Comparison of ENCODE assay signal across 8 mouse cellular contexts in the genomic region with DNA sequence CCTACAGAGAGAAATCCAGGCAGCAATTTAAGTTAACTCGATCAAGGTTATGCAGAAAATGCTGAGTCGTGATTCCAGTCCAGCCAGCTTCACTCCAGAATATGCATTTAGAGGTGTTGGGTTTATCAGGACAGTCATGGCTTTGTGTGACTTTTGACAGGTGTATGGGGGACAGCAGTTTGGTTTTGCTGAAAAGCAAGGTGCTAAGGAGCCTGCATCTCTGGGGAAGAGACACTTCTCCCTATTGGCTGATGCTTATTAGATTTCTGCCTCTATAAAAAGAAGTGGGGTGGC. TPM values are rescaled to one million over a fixed set of nuclear protein-coding genes. Genes with fewer than 3 reads are reported as not detected.
DNase-seq lines count a peak whose midpoint lies in the region; ATAC-seq lines count a peak whose summit lies in the region.

No protein-coding gene starts in this region.

- DNase-seq in kidney, postnatal 14 days = no peak
- DNase-seq in midbrain, embryonic 14.5 days = peak; percentile 33
- no peak for DNase-seq in layer of hippocampus, postnatal 25 days (ENCODE audit: extremely low spot score in 1 of 2, low spot score in 1 of 2)
- DNase-seq in urinary bladder, adult 2 months (ENCODE audit: low spot score) = no peak

- WGBS in kidney, embryonic 15.5 days = 4% methylated on average over 2 of the region's 2 CpGs
- 15% methylated on average over 2 of the region's 2 CpGs for WGBS in hindbrain, embryonic 12.5 days
- WGBS in midbrain, embryonic 14.5 days = 12% methylated on average over 2 of the region's 2 CpGs

- H3K4me1 ChIP-seq in kidney, embryonic 15.5 days = peaks cover 12% of the 10 kb centered on the region
- no peaks in the 10 kb centered on the region for H3K4me1 ChIP-seq in brown adipose tissue, adult 24 weeks (ENCODE audit: control insufficient read depth, insufficient read depth, insufficient read length, low read length)
- H3K4me1 ChIP-seq in hindbrain, embryonic 12.5 days = peaks cover 20% of the 10 kb centered on the region
- H3K4me1 ChIP-seq in midbrain, embryonic 14.5 days (ENCODE audit: control insufficient read depth, insufficient read depth, low read length) = peaks cover 21% of the 10 kb centered on the region

- no peaks in the 10 kb centered on the region for H3K36me3 ChIP-seq in kidney, embryonic 15.5 days
- H3K36me3 ChIP-seq in hindbrain, embryonic 12.5 days = no peaks in the 10 kb centered on the region
- H3K36me3 ChIP-seq in midbrain, embryonic 14.5 days (ENCODE audit: control insufficient read depth, insufficient read depth, low read length) = no peaks in the 10 kb centered on the region

- no peaks in the 10 kb centered on the region for H3K9me3 ChIP-seq in kidney, embryonic 15.5 days (replicated peaks)
- no peaks in the 10 kb centered on the region for H3K9me3 ChIP-seq in hindbrain, embryonic 12.5 days (replicated peaks)
- H3K9me3 ChIP-seq in midbrain, embryonic 14.5 days (ENCODE audit: control insufficient read depth, low read length) = no peaks in the 10 kb centered on the region

- H3K9ac ChIP-seq in kidney, embryonic 15.5 days = peak overlapping the region; percentile 95
- H3K9ac ChIP-seq in hindbrain, embryonic 12.5 days = peak overlapping the region; percentile 94
- peak overlapping the region; percentile 86; the same call in 1 of the 2 replicates for H3K9ac ChIP-seq in midbrain, embryonic 14.5 days (replicated peaks; ENCODE audit: low read length)

- H3K4me2 ChIP-seq in kidney, embryonic 15.5 days = peak overlapping the region; percentile 96
- peak overlapping the region; percentile 100 for H3K4me2 ChIP-seq in hindbrain, embryonic 12.5 days (replicated peaks)
- H3K4me2 ChIP-seq in midbrain, embryonic 14.5 days (ENCODE audit: low read length) = peak overlapping the region; percentile 97

- H3K27me3 ChIP-seq in kidney, embryonic 15.5 days = no peaks in the 10 kb centered on the region
- no peaks in the 10 kb centered on the region for H3K27me3 ChIP-seq in hindbrain, embryonic 12.5 days
- no peaks in the 10 kb centered on the region for H3K27me3 ChIP-seq in midbrain, embryonic 14.5 days (ENCODE audit: control insufficient read depth, insufficient read depth, low read length)

- peak overlapping the region; percentile 98 for H3K4me3 ChIP-seq in kidney, embryonic 15.5 days (replicated peaks)
- H3K4me3 ChIP-seq in brown adipose tissue, adult 24 weeks (ENCODE audit: insufficient read depth, low read depth, low read length) = peak overlapping the region; percentile 81
- H3K4me3 ChIP-seq in hindbrain, embryonic 12.5 days = peak overlapping the region; percentile 94
- peak overlapping the region; percentile 93 for H3K4me3 ChIP-seq in midbrain, embryonic 14.5 days (replicated peaks; ENCODE audit: low read depth, low read length)

- ATAC-seq in kidney, embryonic 15.5 days (replicated peaks; ENCODE audit: low FRiP score) = no peak
- ATAC-seq in hindbrain, embryonic 12.5 days (ENCODE audit: low FRiP score) = no peak
- no peak for ATAC-seq in midbrain, embryonic 14.5 days (ENCODE audit: low FRiP score, low TSS enrichment)
- no peak for ATAC-seq in monocyte, adult 5-6 weeks (replicated peaks; ENCODE audit: insufficient number of reproducible peaks, low FRiP score, low TSS enrichment, poor library complexity, severe bottlenecking)

- peak overlapping the region; percentile 99; the same call in 1 of the 2 replicates for H3K27ac ChIP-seq in kidney, embryonic 15.5 days
- H3K27ac ChIP-seq in brown adipose tissue, adult 24 weeks (replicated peaks; ENCODE audit: low read depth, low read length) = no peak overlapping the region
- no peak overlapping the region for H3K27ac ChIP-seq in hindbrain, embryonic 12.5 days
- no peak overlapping the region for H3K27ac ChIP-seq in midbrain, embryonic 14.5 days (replicated peaks; ENCODE audit: low read depth, low read length)

RNA-seq across cellular contexts. Expression of a gene that starts 1.3 kb away (rescaled TPM):
- 9.2 and 9.7 TPM in 2 replicates for polyA plus RNA-seq in kidney, embryonic 15.5 days (2015; fragmentation: Nextera tagmentation; extraction: Ambion mirVana)
- 6.9 and 7.6 TPM in 2 replicates for polyA plus RNA-seq in brown adipose tissue, adult 24 weeks (2012; ENCODE audit: insufficient read depth, insufficient read length, missing spikeins)
- polyA plus RNA-seq in hindbrain, embryonic 12.5 days (2016; fragmentation: Nextera tagmentation; extraction: Ambion mirVana) = 12.4 and 13.3 TPM in 2 replicates
- 10.4 and 11.6 TPM in 2 replicates for polyA plus RNA-seq in midbrain, embryonic 14.5 days (2014; fragmentation: Nextera tagmentation; extraction: Ambion mirVana)
- 1.0 to 3.8 TPM (median 1.6 TPM) in 3 replicates for total RNA-seq in monocyte, adult 5-6 weeks (2017)
- 10 to 100 TPM; 62.6 to 67.3 TPM for total RNA-seq in layer of hippocampus, postnatal 25 days (2021)
- 10.9 and 14.2 TPM in 2 replicates for polyA plus RNA-seq in urinary bladder, adult 2 months (2012; rRNA removed)
